Mouse (Mus musculus) CH12.LX (cell line): Measurements from ENCODE around the gene Gm26602. TPM values are rescaled to one million over a fixed set of nuclear protein-coding genes. Genes with fewer than 3 reads are reported as not detected.

Experiments
- DNase-seq: peaks from one replicate; pipeline ENCODE4 v3.0.0-alpha.2; 2013; ENCODE audit errors: extremely low read depth
- H3K27ac ChIP-seq: 2 replicates; pipeline ENCODE4 v1.5.1; 2012; ENCODE audit warnings: low read depth, mild to moderate bottlenecking, control low read depth, moderate library complexity; ENCODE audit not compliant: insufficient read depth
- H3K27me3 ChIP-seq: replicated peaks from 2 replicates; pipeline ENCODE3; 2012; ENCODE audit warnings: inconsistent platforms
- H3K36me3 ChIP-seq, 2 experiments: replicated peaks in 1 of 2; 2 replicates each; pipeline versions ENCODE3 to v1.6.1; 2012; ENCODE audit warnings: inconsistent platforms in 1 of 2, low read length in 1 of 2, mild to moderate bottlenecking in 1 of 2, mixed read lengths in 1 of 2, moderate library complexity in 1 of 2; ENCODE audit not compliant: control insufficient read depth in 1 of 2, insufficient read depth in 1 of 2
- H3K4me1 ChIP-seq, 2 experiments: 2 replicates each; pipeline ENCODE4 v1.6.1; 2012; ENCODE audit warnings: inconsistent platforms in 1 of 2, moderate library complexity in 1 of 2; ENCODE audit not compliant: insufficient read depth in 2 of 2, control insufficient read depth in 1 of 2
- H3K4me2 ChIP-seq: 2 replicates; pipeline ENCODE4 v1.6.1; 2012; ENCODE audit warnings: low read depth, mild to moderate bottlenecking, control low read depth; ENCODE audit not compliant: poor library complexity, insufficient read depth, severe bottlenecking
- H3K4me3 ChIP-seq, 3 experiments: fragments of 150-350 bp in 1 of 3; sonication (generic) in 1 of 3; replicated peaks in 1 of 3; 2 replicates each; pipeline versions ENCODE3 to v1.5.1; 2011 to 2012; ENCODE audit warnings: low read depth in 2 of 3, low read length in 2 of 3, mild to moderate bottlenecking in 2 of 3, moderate library complexity in 2 of 3, control low read depth in 1 of 3, improper control_type of control experiment in 1 of 3, inconsistent platforms in 1 of 3, mixed read lengths in 1 of 3; ENCODE audit not compliant: poor library complexity in 1 of 3
- H3K79me2 ChIP-seq: replicated peaks from 2 replicates; pipeline ENCODE4 v1.6.1; 2012; ENCODE audit warnings: mild to moderate bottlenecking, moderate library complexity; ENCODE audit not compliant: control insufficient read depth, poor library complexity, insufficient read depth, severe bottlenecking; ENCODE audit errors: extremely low read depth
- H3K9ac ChIP-seq: 2 replicates; pipeline ENCODE4 v1.6.1; 2012; ENCODE audit warnings: low read depth, mild to moderate bottlenecking, control low read depth, moderate library complexity; ENCODE audit not compliant: insufficient read depth
- H3K9me3 ChIP-seq: replicated peaks from 2 replicates; pipeline ENCODE3; 2012; ENCODE audit warnings: low read length, inconsistent platforms, mixed read lengths
- ELF1 ChIP-seq: IDR thresholded peaks from 2 replicates; pipeline ENCODE4 v1.6.1; 2014; ENCODE audit warnings: low read depth, mild to moderate bottlenecking, inconsistent platforms, low read length, improper control_type of control experiment
- ETS1 ChIP-seq: conservative IDR thresholded peaks from 2 replicates; pipeline ENCODE4 v1.6.1; 2012; ENCODE audit warnings: low read depth, mild to moderate bottlenecking, inconsistent platforms, low read length, improper control_type of control experiment, moderate library complexity
- HCFC1 ChIP-seq: IDR thresholded peaks from 2 replicates; pipeline ENCODE4 v1.6.1; 2012; ENCODE audit warnings: low read depth, mild to moderate bottlenecking, inconsistent platforms, low read length, improper control_type of control experiment
- MAFK ChIP-seq: IDR thresholded peaks from 2 replicates; pipeline ENCODE4 v1.6.1; 2011; ENCODE audit warnings: low read length, improper control_type of control experiment; ENCODE audit not compliant: insufficient replicate concordance
- NRF1 ChIP-seq: IDR thresholded peaks from 2 replicates; pipeline ENCODE4 v1.6.1; 2014; ENCODE audit warnings: low read depth, mild to moderate bottlenecking, inconsistent platforms, low read length, improper control_type of control experiment, moderate library complexity
- POLR2A ChIP-seq: IDR thresholded peaks from 2 replicates; pipeline ENCODE4 v1.6.1; 2011; ENCODE audit warnings: low read depth, mild to moderate bottlenecking, improper control_type of control experiment, low read length
- RCOR1 ChIP-seq: conservative IDR thresholded peaks from 2 replicates; pipeline ENCODE4 v1.6.1; 2012; ENCODE audit warnings: low read depth, mild to moderate bottlenecking, inconsistent platforms, low read length, improper control_type of control experiment
- TBP ChIP-seq: conservative IDR thresholded peaks from 2 replicates; pipeline ENCODE4 v1.6.1; 2011; ENCODE audit warnings: low read depth, low read length, improper control_type of control experiment
- USF2 ChIP-seq: conservative IDR thresholded peaks from 2 replicates; pipeline ENCODE4 v1.6.1; 2011; ENCODE audit warnings: low read depth, low read length, improper control_type of control experiment
- ZKSCAN1 ChIP-seq: IDR thresholded peaks from 2 replicates; pipeline ENCODE4 v1.6.1; 2012; ENCODE audit warnings: low read depth, inconsistent platforms, low read length, improper control_type of control experiment, borderline replicate concordance
- dilution Hi-C: fragments of 300-500 bp; cut with MboI; formaldehyde crosslinking; loops from 2 replicates; pipeline ENCODE4 v1.14.3; 2020; ENCODE audit warnings: low sequenced_read_pairs; ENCODE audit not compliant: extremely low pct_unique_long_range_greater_than_20kb, extremely low pct_ligation_motif_present
- in situ Hi-C: fragments of 300-500 bp; cut with MboI; formaldehyde crosslinking; loops from 3 replicates; pipeline ENCODE4 v1.14.3; 2019; ENCODE audit warnings: low sequenced_read_pairs, low pct_ligation_motif_present, low pct_unique_long_range_greater_than_20kb, mixed read lengths
- polyA plus RNA-seq: library from polyadenylated mRNA; unstranded; fragments of >175 nt; gene quantifications from 2 replicates; pipeline ENCODE4 v1.2.1, GENCODE M21; 2012; ENCODE audit warnings: low read depth; ENCODE audit not compliant: insufficient read length
- total RNA-seq, 2 experiments: library from RNA; depleted of rRNA; stranded (reverse); fragments of 300-350 nt in 1 of 2; fragments of >200 nt in 1 of 2; gene quantifications; 2 replicates each; pipeline ENCODE4 v1.2.3; 2012 to 2014

The Gm26602 gene
- total and polyA plus RNA-seq, 3 experiments = 8.1 TPM; not detected in 2

DNA sequence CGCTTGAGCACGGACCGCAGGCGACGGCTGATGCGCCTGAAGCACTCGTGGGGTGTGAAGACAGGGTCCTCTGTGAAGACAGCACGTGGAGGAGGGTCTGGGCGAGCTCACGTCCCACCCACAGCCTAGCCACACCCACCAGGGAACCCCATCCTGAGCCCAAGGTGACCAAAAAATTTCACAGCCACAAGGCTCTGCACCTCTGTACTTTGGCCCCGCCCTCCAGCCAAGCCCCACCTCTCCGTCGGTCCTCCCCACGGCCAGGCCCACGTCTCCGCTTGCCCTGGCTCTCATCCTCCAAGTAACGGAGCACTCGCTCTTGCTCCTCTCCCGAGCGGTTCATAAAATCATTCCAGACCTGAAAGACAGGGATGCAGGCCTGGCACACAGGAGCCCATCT lies 1.8 kb downstream of the Gm26602 start:
- dilution Hi-C loops = no loop called here
- H3K27ac ChIP-seq = no peak overlapping the region
- H3K27me3 ChIP-seq = no peaks in the 10 kb centered on the region

DNA sequence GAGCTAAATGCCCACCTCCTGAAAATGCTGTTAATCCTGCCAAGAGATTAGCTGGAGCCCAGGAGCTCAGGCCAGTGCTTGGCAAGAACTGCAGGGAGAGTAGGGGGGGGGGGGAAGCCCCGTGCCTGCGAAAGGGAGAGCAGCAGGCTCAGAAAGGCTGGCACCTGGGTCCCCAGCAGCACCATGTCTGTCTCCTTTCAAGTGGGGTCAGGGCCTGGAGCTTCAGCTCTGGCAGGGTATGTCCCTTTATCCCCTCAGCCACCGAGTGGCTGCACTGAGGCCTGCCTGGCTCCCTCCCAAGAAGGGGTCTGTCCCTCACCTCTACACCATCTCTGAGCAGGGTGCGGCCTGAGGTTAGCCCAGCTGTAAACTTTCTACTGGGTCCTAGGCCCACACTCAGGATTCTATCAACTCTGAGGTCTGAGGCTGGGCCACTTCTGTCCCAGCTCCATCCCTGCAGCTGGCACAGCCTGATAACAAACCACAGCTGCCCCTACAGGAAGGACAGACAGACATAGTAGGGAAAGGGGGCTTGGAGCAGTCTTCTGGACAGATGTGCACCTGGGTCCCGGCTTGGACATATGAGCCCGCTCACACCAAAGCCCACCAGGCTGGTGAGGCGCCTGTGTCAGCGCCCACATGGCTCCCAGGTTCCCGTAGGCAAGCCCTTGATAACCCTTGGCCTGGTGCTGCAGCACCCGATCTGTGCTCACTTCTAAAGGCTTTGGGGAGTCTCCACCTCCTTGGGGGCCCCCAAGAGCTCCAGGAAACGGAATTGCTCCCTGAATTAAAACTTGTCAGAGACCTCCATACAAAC lies 3.7 kb downstream of the Gm26602 start:
- Histone ChIP-seq H3K27me3 (no peaks in the 10 kb centered on the region), H3K9me3 (no peaks in the 10 kb centered on the region), H3K4me2 (no peak overlapping the region), H3K9ac (no peak overlapping the region), H3K36me3 (peaks cover 8 to 46% of the 10 kb centered on the region in 2 experiments), H3K27ac (no peak overlapping the region), H3K79me2 (no peaks in the 10 kb centered on the region; the same call in 1 of the 2 replicates), H3K4me3 (no peak overlapping the region), H3K4me1 (peaks cover 12 to 38% of the 10 kb centered on the region in 2 experiments)
- TF ChIP-seq POLR2A = no peak
- no peak for TF ChIP-seq RCOR1
- dilution Hi-C loops = no loop called here
- DNase-seq = no peak
- in situ Hi-C loops = no loop called here

More for the DNA sequence above, 1.8 kb downstream of the Gm26602 start:
- Histone ChIP-seq H3K4me1 (peaks cover 15 to 41% of the 10 kb centered on the region in 2 experiments), H3K4me3 (no peak overlapping the region), H3K79me2 (no peaks in the 10 kb centered on the region; the same call in 1 of the 2 replicates), H3K9ac (no peak overlapping the region), H3K4me2 (no peak overlapping the region), H3K36me3 (peaks cover 8 to 46% of the 10 kb centered on the region in 2 experiments), H3K9me3 (no peaks in the 10 kb centered on the region)
- TF ChIP-seq ETS1 (no peak), NRF1 (no peak)
- in situ Hi-C loops = no loop called here
- no peak for DNase-seq

DNA sequence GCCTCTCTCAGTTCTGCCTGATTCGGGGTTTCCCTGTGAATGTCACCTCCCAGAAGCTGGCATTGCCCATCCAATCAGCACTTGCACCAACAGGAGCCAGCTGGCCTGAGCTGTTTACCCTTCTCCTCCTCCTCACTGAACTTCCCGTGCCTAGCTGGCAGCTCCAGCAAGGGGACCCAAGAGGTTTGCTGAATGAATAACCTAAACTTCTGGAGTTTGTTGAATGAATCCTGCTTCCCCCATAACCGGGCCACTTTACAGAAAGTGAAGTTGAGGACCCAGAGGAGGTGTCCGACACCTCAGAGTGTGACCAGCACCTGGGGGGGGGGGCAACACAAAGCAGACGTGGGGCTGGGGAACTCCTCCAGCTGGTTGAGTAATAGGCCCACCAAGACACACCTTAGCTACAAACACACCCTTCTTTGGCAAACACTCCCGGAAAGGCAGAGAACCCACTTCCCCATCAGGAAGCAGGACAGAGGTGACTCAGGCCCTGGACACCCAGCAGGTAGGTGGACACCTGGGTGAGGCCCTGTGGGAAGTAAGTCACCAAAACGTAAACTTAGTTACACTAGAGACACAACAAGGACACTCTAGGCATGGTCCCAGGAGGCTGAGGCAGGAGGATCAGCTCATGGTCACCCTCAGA lies 4.4 kb downstream of the Gm26602 start:
- in situ Hi-C loops (no loop called here), dilution Hi-C loops (no loop called here)
- H3K27me3 ChIP-seq = no peaks in the 10 kb centered on the region
- no peak overlapping the region for H3K27ac ChIP-seq
- no peak for DNase-seq
- H3K4me1 ChIP-seq = peaks cover 10 to 30% of the 10 kb centered on the region in 2 experiments
- TF ChIP-seq HCFC1 (no peak), USF2 (no peak), TBP (no peak), ELF1 (no peak), MAFK (no peak), ZKSCAN1 (no peak)
- peaks cover 8 to 39% of the 10 kb centered on the region in 2 experiments for H3K36me3 ChIP-seq
- H3K9me3 ChIP-seq = no peaks in the 10 kb centered on the region
- H3K4me3 ChIP-seq = no peak overlapping the region
- H3K4me2 ChIP-seq = no peak overlapping the region
- H3K79me2 ChIP-seq = no peaks in the 10 kb centered on the region; the same call in 1 of the 2 replicates
- H3K9ac ChIP-seq = no peak overlapping the region
